Mouse (Mus musculus): Measurements from ENCODE around the gene Fbl.

DNA sequence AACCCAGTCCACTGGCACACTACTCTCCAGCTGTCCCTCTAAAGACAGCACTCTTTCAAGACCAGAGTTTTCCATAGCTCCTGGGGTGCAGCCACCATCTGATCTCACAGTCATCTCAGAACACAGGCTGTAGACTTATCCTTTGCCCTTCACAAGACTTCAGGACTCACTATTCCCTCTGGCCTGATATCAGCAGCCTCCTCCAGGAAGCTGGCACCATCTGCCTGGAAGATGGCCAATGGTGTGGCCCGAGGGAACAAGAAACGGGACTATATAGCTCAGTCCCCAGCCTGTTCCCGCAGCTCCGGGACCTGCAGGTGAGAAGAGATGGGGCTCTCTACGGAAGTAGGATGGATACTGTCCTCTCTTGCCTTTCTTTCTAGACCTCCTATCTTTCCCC lies 40.3 kb upstream of the Fbl start, which contains the start of gene 9530053A07Rik:
- no peak for TF ChIP-seq GATA1 (IDR thresholded peaks at IDR 0.05; ENCODE audit: borderline replicate concordance, low read length)
- no peak for TF ChIP-seq CTCF (IDR thresholded peaks at IDR 0.05; ENCODE audit: low read depth, low read length)
- no peak for TF ChIP-seq GATA2 (IDR thresholded peaks at IDR 0.05; ENCODE audit: borderline replicate concordance, low read depth, low read length)
- TF ChIP-seq TAL1 (conservative IDR thresholded peaks at IDR 0.05; ENCODE audit: low read depth, low read length) = no peak
